Mouse (Mus musculus) left cerebral cortex, postnatal 36 days (tissue): Measurements from ENCODE around the gene Mymk. TPM values are rescaled to one million over a fixed set of nuclear protein-coding genes. Genes with fewer than 3 reads are reported as not detected.
A peak's percentile ranks its signal among the peaks of the same experiment; 100 is the strongest.

ENCODE experiments used
- DNase-seq, 2 experiments: peaks; one replicate each; pipeline ENCODE4 v3.0.0; 2021 to 2022; ENCODE audit warnings: low spot score in 2 of 2, mixed read lengths in 1 of 2
- intact Hi-C: fragments of 180-260 bp; cut with DNase I; formaldehyde crosslinking; loops from one replicate; pipeline ENCODE4 v1.15.1; 2025
- total RNA-seq, 2 experiments: library from RNA; stranded (reverse); gene quantifications; 2 replicates each; pipeline ENCODE4 v1.2.3; 2021

Mymk gene
- total RNA-seq, 2 experiments from 2014 or later: 0.44 TPM; not detected in 1

DNA sequence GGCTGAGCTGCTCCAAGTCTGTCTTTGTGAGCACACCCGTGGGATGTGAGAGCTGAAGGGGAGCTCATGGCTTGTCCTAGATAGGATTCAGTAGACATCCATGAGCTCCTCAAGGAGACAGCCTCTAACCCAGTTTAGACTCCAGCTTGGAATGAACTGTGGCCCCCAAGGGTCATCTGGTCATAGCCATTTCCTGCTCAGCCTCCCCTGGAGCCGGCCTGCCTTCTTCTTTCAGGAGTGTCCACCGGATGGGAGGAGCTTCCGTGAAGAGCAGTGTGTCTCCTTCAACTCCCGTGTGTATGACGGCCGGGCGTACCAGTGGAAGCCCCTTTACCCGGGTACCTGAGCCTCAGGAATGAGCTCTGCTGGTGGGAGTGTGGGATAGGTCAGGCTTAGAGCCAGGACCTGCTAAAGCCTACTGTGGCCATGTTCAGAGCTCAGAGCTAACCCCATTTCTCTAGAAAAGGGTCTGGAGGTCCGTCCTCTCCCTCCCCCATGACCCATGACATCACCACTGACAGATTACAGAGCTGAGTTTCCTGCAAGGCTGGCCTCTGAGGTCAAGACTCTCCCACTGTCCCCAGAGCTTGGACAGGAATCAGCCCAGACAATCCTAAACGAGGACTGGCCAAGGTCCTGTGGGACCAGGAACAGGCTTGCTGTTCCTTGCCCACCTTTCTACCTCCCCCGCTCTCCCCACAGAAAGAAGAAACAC, 11.9 kb upstream of the Mymk start:
- intact Hi-C loops: no loop called here

GRCm38 (mm10) chr2:27079649-27080048, 7.7 kb upstream of the Mymk start:
- intact Hi-C loops: no loop called here
- no peak for DNase-seq

More for the DNA sequence above, 11.9 kb upstream of the Mymk start:
- no peak for DNase-seq

DNA sequence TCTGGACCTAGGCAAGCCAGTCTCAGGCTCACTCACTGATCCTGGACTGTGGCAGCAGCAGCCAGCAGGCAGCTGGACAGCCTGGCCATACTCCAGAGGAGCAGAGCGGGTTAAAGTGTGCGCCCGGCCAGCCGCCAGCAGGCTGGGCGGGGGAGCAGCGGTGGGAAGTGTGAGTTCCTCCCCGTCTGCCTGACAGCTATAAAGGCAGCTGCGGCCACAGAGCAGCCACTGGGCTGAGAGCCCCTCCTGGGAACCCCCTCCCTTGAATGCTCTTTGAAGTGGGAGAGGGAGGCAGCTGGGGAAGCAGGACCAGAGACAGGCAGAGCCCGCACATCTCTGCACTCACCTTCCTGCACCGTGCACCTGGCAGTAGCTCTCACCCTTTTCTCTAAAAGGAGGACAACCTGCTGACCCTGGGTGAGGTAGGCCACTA, 7.2 kb upstream of the Mymk start, which contains the start of gene Adamtsl2:
Gene Adamtsl2 (plus strand): TSS at position 228 of the 433 bp plus-strand sequence.
- peak; percentile 42 to 56 for DNase-seq
- intact Hi-C loops: no loop called here

- intact Hi-C loops: no loop called here
- no peak for DNase-seq
Observed at GRCm38 (mm10) chr2:27078312-27078711, 6.3 kb upstream of the Mymk start.

DNA sequence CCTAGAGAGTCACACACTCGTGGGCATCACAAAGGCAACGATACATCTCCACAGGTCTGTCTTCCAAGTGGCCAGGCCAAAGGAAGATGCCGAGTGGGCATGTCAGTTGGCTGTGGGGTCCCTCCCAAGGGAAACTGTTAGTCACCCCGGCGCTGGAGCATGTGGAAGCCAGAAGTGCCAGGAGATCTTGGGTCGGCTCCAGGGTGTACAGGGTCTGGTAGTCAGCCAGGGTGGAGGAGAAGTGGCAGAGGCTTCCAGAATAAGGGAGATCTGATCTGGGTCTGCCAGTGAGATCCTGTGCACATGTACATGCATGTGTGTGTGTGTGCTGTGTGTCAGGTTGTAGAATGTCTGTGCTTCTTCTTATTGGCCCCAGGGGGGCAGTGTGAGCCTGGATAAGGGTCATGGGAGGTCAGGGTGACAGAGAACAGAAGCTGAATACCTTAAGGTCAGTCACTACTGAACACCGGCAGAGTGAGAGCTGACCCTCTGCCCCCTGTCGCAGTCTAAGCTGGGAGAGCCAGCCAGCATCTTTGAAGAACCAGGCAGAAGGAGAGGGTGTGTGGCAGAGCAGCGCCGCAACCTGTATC, 5.8 kb upstream of the Mymk start:
- intact Hi-C loops: no loop called here
- no peak for DNase-seq

DNA sequence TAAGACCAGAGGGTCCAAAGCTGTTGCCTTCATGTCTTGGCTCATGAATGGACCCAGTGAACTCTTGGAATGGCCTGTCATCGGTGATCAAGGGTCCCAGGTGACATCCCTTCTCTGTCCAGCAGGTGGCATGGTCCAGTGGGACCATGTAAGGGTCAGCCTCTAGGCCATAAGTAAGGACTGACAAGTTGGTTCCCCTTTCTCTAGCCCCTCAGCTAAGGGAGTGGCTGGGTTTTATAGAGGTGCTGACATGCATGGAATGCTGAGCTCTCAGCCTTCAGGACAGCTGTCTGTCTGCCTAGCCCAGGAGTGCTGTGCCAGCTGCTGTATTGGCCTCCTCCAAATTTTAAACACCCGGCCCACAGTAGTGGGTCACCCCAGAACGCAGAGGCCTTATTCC, 3.5 kb upstream of the Mymk start:
- intact Hi-C loops: no loop called here

GRCm38 (mm10) chr2:27074804-27075203, 2.8 kb upstream of the Mymk start:
- intact Hi-C loops: no loop called here

More for the DNA sequence above, 3.5 kb upstream of the Mymk start:
- no peak for DNase-seq

DNA sequence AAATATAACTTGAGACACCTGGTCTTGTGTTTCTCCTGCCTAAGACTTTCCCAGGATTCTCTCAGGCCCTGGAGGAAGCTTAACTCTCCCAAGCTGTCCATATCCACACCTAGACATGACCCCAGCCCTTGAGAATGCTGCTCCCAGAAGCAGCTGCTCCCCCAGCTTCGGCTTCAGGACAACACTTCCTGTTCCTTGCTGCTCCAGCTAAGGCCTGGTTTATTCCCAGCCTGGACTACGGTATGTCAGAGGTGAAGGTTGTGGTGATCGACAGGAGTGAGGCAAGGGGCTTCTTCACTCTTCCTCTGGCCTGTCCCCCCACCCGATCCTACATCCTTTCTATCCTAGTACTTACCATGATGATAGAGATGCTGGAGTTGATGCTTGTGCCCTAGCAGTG, 1.4 kb upstream of the Mymk start:
- intact Hi-C loops: no loop called here
- DNase-seq: no peak

More at GRCm38 (mm10) chr2:27074804-27075203, 2.8 kb upstream of the Mymk start:
- DNase-seq: no peak

- DNase-seq: peak; percentile 80 to 81
- intact Hi-C loops: no loop called here
Observed at GRCm38 (mm10) chr2:27071137-27071536, 842 bp downstream of the Mymk start.

- intact Hi-C loops: no loop called here
- DNase-seq: peak in 1 of 2 experiments; percentile 35
Observed at GRCm38 (mm10) chr2:27070247-27070813, 1.6 kb downstream of the Mymk start.

GRCm38 (mm10) chr2:27069646-27070045, 2.3 kb downstream of the Mymk start:
- intact Hi-C loops: no loop called here
- DNase-seq: no peak

DNA sequence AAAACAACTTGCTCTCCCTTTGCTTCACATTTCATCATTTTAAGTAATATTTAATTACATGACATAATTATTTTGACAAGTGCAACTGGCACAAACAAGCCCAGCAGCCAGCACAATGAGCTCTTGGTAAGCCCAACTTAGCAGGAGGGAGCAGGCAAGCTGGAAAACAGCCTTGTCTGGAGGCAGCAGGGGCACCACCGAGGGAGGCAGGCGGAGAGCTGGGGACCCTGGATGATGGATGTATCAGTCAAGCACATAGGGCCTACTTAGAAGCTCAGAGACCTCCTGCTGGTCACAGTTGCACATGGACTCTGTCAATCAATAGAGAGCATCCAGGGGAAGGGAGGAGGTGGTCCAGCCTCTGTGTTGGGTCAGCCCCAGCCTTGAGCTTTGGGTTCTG, 4.0 kb downstream of the Mymk start:
- no peak for DNase-seq

DNA sequence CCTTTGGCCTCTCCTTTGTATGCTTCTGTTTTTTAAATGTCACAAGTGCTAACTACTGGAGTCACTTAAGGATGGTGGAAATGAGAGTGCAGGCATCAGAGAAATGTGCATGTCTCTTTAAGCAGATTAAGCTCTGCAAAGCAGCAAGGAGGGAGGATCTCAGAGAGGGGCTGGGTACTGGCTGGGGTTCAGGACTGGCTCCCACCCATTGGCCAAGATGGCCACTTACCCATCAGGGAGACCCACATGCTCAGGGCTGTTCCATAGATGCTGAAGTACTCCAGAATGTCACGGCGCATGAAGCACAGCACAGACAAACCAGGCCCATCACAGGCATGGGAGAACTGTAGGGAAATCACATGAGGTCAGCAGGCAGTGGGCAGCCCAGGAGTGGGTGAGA, 4.9 kb downstream of the Mymk start:
- intact Hi-C loops: no loop called here
- no peak for DNase-seq

More for the DNA sequence above, 4.0 kb downstream of the Mymk start:
- intact Hi-C loops: no loop called here

- intact Hi-C loops: no loop called here
- no peak for DNase-seq
Observed at GRCm38 (mm10) chr2:27059187-27059586, 12.8 kb downstream of the Mymk start.

- DNase-seq: no peak
- intact Hi-C loops: no loop called here
Observed at GRCm38 (mm10) chr2:27058751-27059150, 13.2 kb downstream of the Mymk start.

DNA sequence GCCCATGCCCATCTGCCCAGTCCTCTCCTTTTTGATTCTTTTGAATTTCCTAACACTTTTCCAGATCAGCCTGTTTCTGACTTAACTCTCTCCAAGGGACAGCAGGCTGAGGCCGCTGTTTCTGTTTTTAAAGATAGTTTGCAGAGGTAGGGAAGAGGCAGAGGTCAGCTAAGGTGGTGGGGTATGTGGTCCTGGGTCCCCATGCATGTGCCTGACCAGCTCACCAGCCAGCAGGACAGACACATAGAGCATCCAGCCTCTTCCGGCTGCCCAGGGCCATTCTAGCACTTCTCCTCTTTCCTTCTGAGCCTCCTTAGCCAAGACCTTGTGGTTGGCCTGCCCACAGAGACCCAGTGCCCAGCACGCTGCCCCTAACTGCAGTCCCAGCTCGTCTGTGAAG, 13.7 kb downstream of the Mymk start:
- intact Hi-C loops: no loop called here

GRCm38 (mm10) chr2:27049408-27049807, 22.6 kb downstream of the Mymk start:
- DNase-seq: no peak
- intact Hi-C loops: no loop called here

More for the DNA sequence above, 13.7 kb downstream of the Mymk start:
- no peak for DNase-seq

DNA sequence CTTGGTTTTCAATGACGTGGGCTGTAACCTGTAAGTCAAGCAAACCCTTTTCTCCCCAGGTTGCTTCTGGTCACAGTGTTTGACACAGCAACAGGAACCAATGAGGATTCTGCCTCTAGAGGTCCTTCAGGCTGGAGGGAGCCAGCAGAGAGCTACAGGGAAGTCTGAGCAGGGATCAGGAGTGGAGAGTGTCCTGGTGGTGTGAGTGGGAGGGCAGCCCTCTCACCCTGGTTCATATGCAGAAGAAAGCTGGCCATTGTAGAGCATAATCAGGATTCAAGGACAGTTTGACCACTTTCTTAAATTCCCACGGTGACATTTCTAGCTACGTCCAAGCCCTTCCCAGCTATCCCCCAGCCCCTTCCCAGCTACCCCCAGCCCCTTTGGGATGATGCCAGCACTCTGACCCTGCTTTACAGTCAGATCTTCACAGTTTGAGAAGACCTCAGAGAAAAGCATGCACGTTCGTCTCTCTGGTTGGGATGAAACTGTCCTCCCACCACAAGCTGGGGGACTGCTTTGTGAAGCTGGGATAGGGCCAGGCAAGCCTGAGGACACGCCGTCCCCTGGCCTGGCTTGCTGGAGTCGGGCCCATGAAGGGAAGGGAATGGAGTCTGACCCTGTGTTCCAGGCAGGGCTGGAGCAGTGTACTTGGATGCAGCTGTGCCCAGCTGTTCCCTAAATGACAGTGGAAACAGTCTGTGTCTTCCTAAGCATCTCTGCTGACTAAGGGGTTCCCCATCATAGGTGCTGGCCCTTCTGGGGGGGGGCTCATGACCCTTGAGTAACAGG, 25.8 kb downstream of the Mymk start:
- intact Hi-C loops: no loop called here
- DNase-seq: no peak

GRCm38 (mm10) chr2:27044641-27045040, 27.3 kb downstream of the Mymk start:
- DNase-seq: no peak
- intact Hi-C loops: loop anchor here (5.0 kb wide), 1 partner anchor 78 kb away; no protein-coding TSS in a partner anchor

DNA sequence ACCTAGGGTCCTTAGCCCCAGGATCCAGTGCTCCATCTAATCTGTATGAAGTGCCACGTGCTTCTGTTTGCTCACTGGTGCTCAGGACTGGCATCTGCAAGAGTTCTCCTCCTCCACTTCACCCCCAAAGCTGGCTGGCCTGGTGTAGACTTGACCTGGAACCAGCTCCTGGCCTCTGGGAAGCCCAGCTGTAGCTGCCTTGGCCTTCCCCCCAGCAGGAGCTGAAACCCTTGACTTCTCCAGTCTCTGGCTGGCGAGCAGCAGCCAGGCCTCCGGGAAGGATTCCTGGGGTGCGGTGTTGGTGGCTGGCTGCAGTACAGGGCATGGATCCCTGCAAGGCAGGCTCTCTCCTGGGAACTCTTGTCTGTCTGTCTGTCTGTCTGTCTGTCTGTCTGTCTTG, 27.8 kb downstream of the Mymk start:
- intact Hi-C loops: loop anchor here (5.0 kb wide), 1 partner anchor 78 kb away; no protein-coding TSS in a partner anchor
- no peak for DNase-seq
